Comparison of ENCODE assay signal across 17 mouse cellular contexts in the genomic region with DNA sequence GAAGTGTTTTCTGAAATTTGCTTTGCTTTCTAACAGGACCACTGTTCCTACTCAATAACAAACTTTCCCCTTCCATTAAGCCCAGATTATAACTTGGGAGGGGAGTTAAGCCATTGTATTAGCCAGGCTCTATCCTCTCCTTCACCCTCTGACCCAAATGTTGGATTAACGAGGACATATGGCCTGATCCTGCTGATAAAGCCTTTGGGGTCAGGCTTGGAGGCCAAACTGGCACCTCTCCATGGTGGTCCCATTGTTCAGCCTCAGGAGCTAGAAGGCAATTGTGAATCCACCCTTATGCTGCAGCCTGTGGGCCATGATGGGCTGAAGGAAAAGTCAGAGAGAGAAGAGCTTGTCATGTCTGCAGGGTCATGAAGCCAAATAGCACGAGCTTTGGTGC.
A peak's percentile ranks its signal among the peaks of the same experiment; 100 is the strongest.
DNase-seq lines count a peak whose midpoint lies in the region; ATAC-seq lines count a peak whose summit lies in the region.
"Had no signal": no experiment of that assay in that cellular context is flagged by ENCODE, and none has a peak within 500 bp of the region (broad histone marks: within the 10 kb centered on the region; RNA-seq: fewer than 3 reads in every experiment).

No protein-coding gene starts in this region.

- H3K4me3 ChIP-seq in midbrain, embryonic 10.5 days: no peak overlapping the region
- H3K4me3 ChIP-seq in midbrain, embryonic 16.5 days (ENCODE audit: low read depth, low read length): no peak overlapping the region
- H3K4me3 ChIP-seq: embryonic facial prominence, embryonic 10.5 days; embryonic facial prominence, embryonic 12.5 days; forebrain, embryonic 13.5 days; forebrain, embryonic 15.5 days had no signal

- H3K9ac ChIP-seq in midbrain, embryonic 16.5 days (ENCODE audit: low read depth, low read length): no peak overlapping the region
- H3K9ac ChIP-seq: embryonic facial prominence, embryonic 12.5 days; forebrain, embryonic 13.5 days; forebrain, embryonic 15.5 days had no signal

- H3K9me3 ChIP-seq in midbrain, embryonic 10.5 days (replicated peaks): no peaks in the 10 kb centered on the region
- H3K9me3 ChIP-seq in midbrain, embryonic 16.5 days (replicated peaks; ENCODE audit: control insufficient read depth, low read length, poor library complexity, severe bottlenecking): no peaks in the 10 kb centered on the region
- H3K9me3 ChIP-seq: embryonic facial prominence, embryonic 10.5 days; embryonic facial prominence, embryonic 12.5 days; forebrain, embryonic 13.5 days; forebrain, embryonic 15.5 days had no signal

- H3K27ac ChIP-seq in midbrain, embryonic 10.5 days (replicated peaks): no peak overlapping the region
- no peak overlapping the region for H3K27ac ChIP-seq in midbrain, embryonic 16.5 days (ENCODE audit: low read length)
- H3K27ac ChIP-seq: embryonic facial prominence, embryonic 10.5 days; embryonic facial prominence, embryonic 12.5 days; forebrain, embryonic 13.5 days; forebrain, embryonic 15.5 days had no signal

- peak; percentile 52 for DNase-seq in midbrain, embryonic 10.5 days (ENCODE audit: low spot score)
- peak; percentile 22 for DNase-seq in retina, embryonic 14.5 days (ENCODE audit: low spot score)
- DNase-seq in adrenal gland, adult (ENCODE audit: inconsistent age in 2 of 2, low spot score in 1 of 2): no peak
- no peak for DNase-seq in left cerebral cortex, adult 18-20 months (ENCODE audit: low spot score in 2 of 2)
- DNase-seq: adrenal gland, adult 8-10 months; adrenal gland, postnatal 14 days; adrenal gland, postnatal 36 days; cerebellum, adult 11-12 months; cerebellum, adult 2 months; cerebellum, adult 9-10 months; cerebellum, postnatal 10 days; cerebellum, postnatal 25 days had no signal

- peaks cover 10% of the 10 kb centered on the region for H3K4me1 ChIP-seq in midbrain, embryonic 10.5 days
- no peaks in the 10 kb centered on the region for H3K4me1 ChIP-seq in midbrain, embryonic 16.5 days (ENCODE audit: control insufficient read depth, insufficient read depth, low read length)
- H3K4me1 ChIP-seq: embryonic facial prominence, embryonic 12.5 days; forebrain, embryonic 13.5 days; forebrain, embryonic 15.5 days had no signal

- no peak overlapping the region for H3K4me2 ChIP-seq in midbrain, embryonic 16.5 days (ENCODE audit: low read length)
- H3K4me2 ChIP-seq: embryonic facial prominence, embryonic 12.5 days; forebrain, embryonic 13.5 days; forebrain, embryonic 15.5 days had no signal

- H3K27me3 ChIP-seq in midbrain, embryonic 10.5 days (ENCODE audit: low read depth, poor library complexity, severe bottlenecking): peaks cover 52% of the 10 kb centered on the region
- H3K27me3 ChIP-seq in midbrain, embryonic 16.5 days (ENCODE audit: control insufficient read depth, insufficient read depth, low read depth, low read length): no peaks in the 10 kb centered on the region
- H3K27me3 ChIP-seq: embryonic facial prominence, embryonic 12.5 days; forebrain, embryonic 15.5 days had no signal

- H3K36me3 ChIP-seq in midbrain, embryonic 10.5 days: no peaks in the 10 kb centered on the region
- H3K36me3 ChIP-seq in midbrain, embryonic 16.5 days (ENCODE audit: control insufficient read depth, insufficient read depth, low read length): no peaks in the 10 kb centered on the region
- H3K36me3 ChIP-seq: embryonic facial prominence, embryonic 10.5 days; embryonic facial prominence, embryonic 12.5 days; forebrain, embryonic 15.5 days had no signal

- 22% methylated on average over 2 of the region's 2 CpGs for whole genome bisulfite sequencing in midbrain, embryonic 10.5 days
- WGBS in midbrain, embryonic 16.5 days: 11% methylated on average over 2 of the region's 2 CpGs

- no peak for ATAC-seq in midbrain, embryonic 16.5 days
- ATAC-seq: forebrain, embryonic 13.5 days; forebrain, embryonic 15.5 days had no signal

Comparison
In these comparisons a context has a peak if more than half of its experiments do, and no peak if none do; other contexts are left out.
1. DNase-seq: peak in midbrain, embryonic 10.5 days (single experiment) and retina, embryonic 14.5 days (single experiment); none in adrenal gland, adult (0 of 2) and left cerebral cortex, adult 18-20 months (0 of 2).